Mouse (Mus musculus) monocyte, adult 59 days (primary cell): Measurements from ENCODE around the gene Zscan4b. TPM values are rescaled to one million over a fixed set of nuclear protein-coding genes. Genes with fewer than 3 reads are reported as not detected.

Experiments used
- total RNA-seq, 2 experiments: library from RNA; stranded (reverse); gene quantifications; one replicate each; pipeline ENCODE4 v1.2.4; 2023

Zscan4b gene
- total RNA-seq = not detected

GRCm38 (mm10) chr7:10904950-10905349 lies at the start of gene Zscan4b:
TSS of gene Zscan4b (minus strand) at chr7:10905050.

Other genes starting within 250 kb of the Zscan4b start
- gene Nlrp4b, start 217.3 kb downstream of the Zscan4b start, total RNA-seq = not detected
- gene Vmn1r71, start 150.7 kb downstream of the Zscan4b start, total RNA-seq = not detected
- gene Zscan4c, start 100.7 kb upstream of the Zscan4b start, total RNA-seq = not detected
- not detected for gene Zscan4-ps1, start 164.6 kb upstream of the Zscan4b start, total RNA-seq